Mouse (Mus musculus) layer of hippocampus, adult 8-10 months (tissue): ENCODE measurements around the gene Ttc12. TPM values are rescaled to one million over a fixed set of nuclear protein-coding genes. Genes with fewer than 3 reads are reported as not detected.
A peak's percentile ranks its signal among the peaks of the same experiment; 100 is the strongest.

ENCODE experiments used
- DNase-seq, 2 experiments: peaks; one replicate each; pipeline ENCODE4 v3.0.0; 2022; ENCODE audit warnings: low spot score in 2 of 2
- total RNA-seq, 4 experiments: library from RNA; stranded (reverse); gene quantifications; 2 replicates each; pipeline ENCODE4 v1.2.4; 2022

The Ttc12 gene
- total RNA-seq: 1 to 10 TPM; 1.6 to 2.6 (median 2.3) TPM

- DNase-seq: peak; percentile 61 to 65
These were observed at the start of gene Ttc12 for GRCm38 (mm10) chr9:49485892-49486311. TSS of gene Ttc12 (minus strand) at chr9:49486225.

GRCm38 (mm10) chr9:49534958-49535357, 48.9 kb upstream of the Ttc12 start:
- no peak for DNase-seq

- no peak for DNase-seq
These were observed 48.0 kb upstream of the Ttc12 start for GRCm38 (mm10) chr9:49533912-49534491.

GRCm38 (mm10) chr9:49533455-49533854, 47.4 kb upstream of the Ttc12 start:
- no peak for DNase-seq

DNA sequence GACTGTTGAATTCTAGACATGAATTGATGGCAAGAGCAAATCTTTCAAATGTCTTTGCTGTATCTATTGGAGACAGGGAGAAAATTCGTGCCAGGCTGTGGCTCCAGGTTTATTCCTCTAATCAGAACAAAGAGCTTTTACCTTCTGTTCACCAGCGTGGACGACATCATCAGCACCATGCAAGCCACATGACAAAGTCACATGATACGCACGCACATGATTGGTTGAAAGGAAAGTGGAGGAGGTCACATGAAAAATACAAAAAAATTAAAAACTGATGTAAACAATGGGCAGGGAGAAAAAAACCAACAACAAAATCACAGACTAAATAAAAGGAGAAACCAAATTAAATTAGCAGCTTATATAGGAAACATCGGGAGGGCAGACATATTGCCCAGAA, 45.8 kb upstream of the Ttc12 start:
- no peak for DNase-seq

GRCm38 (mm10) chr9:49531257-49531656, 45.2 kb upstream of the Ttc12 start:
- no peak for DNase-seq

DNA sequence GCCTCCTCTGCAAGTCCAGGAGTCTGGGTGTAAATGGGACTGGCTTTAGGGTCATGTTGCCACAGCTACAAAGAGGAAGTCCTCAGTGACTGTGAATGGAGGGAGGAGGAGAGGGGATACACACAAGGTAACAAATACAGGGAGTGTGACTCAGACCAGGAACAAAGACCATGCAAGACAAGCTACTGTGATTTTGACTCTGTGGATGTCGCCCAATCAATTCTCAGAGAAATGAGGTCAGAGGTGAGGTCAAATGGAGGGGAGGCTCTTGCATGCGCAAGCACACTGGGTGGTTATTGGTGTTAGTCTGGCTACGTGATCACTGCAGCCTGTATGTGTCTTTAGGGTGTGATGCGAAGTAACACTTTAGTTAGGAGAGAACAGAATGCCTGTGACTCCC, 44.7 kb upstream of the Ttc12 start:
- no peak for DNase-seq

DNA sequence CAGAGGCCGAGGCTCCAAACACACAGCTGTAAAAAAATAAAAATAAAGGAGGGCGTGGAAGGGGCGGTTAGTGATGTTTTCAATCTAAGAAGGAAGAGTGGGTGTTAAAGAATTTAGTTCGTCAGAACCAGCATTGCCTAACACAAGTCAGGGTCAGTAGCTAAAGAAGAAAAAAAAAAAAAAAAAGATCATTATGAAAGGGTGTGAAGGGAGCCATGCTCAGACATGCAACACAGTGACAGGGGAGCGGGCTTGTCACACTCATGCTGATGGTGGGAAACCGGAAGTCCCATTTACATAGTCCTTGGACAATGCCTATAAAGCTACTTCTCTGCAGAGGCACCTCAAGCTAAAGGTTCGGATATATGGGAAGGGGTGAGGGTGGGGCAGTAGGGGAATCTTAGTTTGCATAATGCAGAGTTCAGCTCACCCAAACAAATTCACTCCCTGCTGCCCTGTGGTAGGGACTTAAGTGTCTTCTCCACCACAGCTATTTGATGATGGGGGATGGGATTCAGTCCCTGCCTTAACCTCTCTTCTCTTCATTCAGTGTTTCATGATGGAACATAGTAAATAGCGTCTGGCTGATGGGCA, 43.4 kb upstream of the Ttc12 start:
- DNase-seq: no peak

DNA sequence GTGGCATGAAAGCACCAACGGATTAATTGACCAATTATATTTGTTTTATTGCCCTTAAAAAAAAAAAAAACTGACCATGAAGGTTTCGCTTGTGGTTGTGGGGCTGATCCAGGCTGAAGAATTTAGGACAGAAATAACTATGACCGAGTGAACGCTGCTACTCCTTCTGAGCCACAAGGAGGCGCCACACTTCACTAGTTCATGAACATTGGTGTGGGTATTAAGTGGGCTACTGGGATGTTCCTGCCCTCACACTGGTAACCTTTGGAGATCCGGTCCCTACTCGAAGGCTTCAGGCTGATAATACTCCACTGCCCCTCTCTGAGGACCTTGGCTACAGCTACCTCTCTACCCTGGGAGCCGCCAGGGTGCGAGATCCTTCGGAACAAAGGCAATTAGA, 42.9 kb upstream of the Ttc12 start:
- DNase-seq: peak in 1 of 2 experiments; percentile 31

DNA sequence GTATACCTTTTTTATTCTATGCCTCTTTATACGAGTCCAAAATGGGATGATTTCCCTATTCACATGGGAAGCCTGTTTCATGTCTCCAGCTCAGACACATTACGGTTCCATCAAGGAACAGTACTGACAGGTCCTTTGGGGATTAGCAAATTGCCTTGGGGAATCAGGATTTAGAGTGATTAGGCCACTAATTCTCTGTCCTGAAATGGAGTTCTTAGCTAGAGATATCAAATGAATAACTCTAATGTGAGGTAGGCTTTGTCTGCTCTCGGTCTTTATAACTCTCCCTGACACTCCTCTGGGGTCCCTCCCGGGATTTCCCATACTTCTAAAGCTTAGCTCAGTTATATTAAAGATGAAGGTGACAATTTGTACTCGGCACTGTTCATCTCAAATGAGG, 42.0 kb upstream of the Ttc12 start:
- no peak for DNase-seq

GRCm38 (mm10) chr9:49527340-49527739, 41.3 kb upstream of the Ttc12 start:
- DNase-seq: no peak

GRCm38 (mm10) chr9:49524721-49525120, 38.7 kb upstream of the Ttc12 start:
- no peak for DNase-seq

GRCm38 (mm10) chr9:49523881-49524280, 37.9 kb upstream of the Ttc12 start:
- DNase-seq: no peak

DNA sequence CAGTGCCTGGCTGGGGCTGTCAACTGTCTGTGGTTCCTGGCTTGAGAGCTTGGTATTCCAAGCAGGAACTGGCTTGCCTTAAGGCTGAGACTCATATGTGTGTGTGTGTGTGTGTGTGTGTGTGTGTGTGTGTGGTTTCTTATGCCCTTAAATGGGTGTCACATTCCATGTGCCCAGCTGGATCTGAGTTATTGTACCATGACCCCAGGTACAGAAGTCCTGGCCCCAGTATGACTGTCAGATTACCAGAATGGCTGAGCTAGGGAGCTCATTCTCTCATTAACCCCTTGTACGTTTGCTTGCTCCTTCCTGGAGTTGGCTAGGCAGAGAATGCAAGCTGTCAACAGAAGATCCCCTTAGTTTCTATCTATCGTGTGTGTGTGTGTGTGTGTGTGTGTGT, 28.3 kb upstream of the Ttc12 start:
- DNase-seq: no peak

DNA sequence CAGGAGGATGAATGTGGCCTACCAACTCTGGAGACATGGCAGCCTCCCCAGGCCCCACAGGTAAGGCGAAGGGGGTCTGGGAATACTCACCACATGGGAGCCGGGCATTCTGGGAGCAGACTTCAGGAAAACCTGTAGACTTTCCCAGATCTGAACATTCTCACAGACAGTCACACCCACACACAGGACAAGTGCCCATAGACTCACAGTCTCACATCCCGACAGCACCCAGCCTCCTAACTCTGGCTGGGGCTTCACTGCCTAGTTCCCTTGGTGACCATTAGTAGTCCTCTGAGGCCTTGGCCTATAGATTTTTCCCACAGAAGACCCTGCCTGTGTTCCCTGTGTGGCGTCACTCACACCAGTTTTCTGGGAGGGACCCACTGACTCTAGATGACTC, 24.6 kb upstream of the Ttc12 start:
- no peak for DNase-seq

GRCm38 (mm10) chr9:49509628-49510027, 23.6 kb upstream of the Ttc12 start:
- no peak for DNase-seq

DNA sequence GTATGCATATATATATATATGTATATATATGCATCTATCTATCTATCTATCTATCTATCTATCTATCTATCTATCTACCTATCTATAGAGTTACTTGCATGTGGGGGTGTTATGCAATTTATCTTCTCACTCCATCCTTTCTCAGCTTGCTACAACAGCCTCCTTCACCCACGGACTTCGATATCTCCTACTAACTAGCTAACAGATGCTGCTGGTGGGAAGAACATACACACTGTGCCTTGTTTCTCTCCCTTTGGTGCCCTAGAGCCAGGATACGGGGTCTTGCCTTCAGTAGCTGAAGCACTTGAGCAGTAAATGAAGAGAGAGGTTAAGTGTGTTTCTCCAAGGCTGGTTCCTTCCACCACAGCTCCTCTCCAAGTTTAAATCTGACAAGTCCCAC, 23.1 kb upstream of the Ttc12 start:
- no peak for DNase-seq

- no peak for DNase-seq
These were observed 22.0 kb upstream of the Ttc12 start for GRCm38 (mm10) chr9:49507829-49508585.

DNA sequence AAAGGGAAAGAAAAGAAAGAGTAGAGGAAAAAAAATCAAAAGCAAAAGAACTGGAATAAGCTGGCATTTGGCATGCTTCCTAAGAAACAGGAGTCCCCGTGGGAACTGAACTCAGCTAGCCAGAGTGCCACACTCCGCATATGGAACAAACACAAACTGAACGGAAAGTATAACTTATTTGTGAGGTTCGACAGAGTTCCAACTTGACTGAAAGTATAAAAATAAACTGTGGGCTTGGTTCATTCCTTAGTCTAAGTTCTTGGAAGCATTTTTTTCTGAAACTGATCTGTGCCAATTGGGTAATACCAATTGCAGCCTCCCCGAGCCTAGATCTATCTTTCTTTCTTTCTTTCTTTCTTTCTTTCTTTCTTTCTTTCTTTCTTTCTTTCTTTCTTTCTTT, 18.6 kb upstream of the Ttc12 start:
- DNase-seq: no peak

DNA sequence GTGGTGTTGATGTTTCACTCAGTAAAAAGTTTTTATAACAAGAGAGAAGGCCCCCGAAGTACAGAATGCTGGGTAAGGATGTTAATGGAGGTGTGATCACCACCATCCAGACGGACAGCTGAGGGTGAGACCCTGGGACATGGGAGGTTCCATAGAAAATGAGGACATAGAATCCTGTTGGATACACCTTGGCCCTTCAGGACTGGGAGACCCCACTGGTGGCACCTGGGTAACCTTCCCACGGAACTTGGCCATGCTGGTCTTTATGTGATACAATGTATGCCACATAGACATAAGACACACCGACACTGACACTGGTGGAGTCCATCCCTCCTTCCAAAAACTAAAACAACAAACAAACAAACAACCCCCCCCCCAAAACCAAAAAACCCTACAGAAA, 16.2 kb upstream of the Ttc12 start:
- no peak for DNase-seq

- DNase-seq: no peak
These were observed 13.9 kb upstream of the Ttc12 start for GRCm38 (mm10) chr9:49499878-49500277.

DNA sequence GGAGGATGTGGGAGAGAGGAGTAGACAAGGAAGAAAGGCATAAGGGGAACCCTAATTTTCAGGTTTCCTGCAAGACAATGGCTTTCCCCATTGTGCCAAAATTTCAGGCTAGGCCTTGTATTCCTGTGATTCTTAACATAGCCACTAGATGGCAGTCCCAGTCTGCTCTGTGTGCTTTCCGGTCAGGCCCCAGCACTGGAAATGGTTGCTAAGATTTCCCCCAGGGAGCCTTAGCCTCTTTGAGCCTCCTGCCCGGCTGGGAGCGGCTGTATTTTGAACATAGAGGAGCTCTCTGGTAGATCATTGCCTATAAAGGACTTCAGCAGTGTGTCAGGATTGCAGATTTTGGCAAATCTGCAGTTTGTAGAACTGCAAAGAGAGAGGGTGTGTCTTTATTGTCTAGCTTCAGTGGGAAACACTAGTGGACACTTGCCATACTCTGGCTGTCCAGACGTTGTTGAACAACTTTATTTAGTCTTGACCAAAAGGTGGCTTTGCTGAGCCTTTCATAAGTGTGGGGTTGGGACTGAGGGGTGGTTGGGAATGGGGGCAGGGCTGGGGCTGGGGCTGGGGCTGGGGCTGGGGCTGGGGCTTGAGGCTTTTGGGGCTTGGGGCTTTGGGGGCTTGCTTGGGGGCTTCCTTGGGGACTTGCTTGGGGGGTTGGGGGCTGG, 8.1 kb upstream of the Ttc12 start:
- DNase-seq: peak in 1 of 2 experiments; percentile 62
